Mouse (Mus musculus): ENCODE data around the gene Filip1.

DNA sequence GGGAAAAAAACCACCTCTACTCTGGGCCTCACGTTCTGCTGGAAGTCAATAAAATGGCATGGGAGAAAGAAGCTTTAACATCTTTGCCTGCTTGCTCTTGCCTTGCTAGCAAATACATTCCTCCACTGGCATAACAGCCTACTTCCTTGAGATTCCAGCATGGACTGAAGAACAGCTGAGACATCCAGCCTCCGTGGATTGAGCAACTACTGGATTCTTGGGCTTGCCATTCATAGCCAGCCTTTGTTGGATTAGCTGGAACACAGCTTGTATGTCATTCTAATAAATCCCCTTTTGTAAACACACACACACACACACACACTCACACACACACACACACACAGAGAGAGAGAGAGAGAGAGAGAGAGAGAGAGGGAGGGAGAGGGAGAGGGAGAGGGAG lies 185.6 kb downstream of the Filip1 start:
- TF ChIP-seq CTCF (conservative IDR thresholded peaks at IDR 0.05; ENCODE audit: low read length) (no peak), POU5F1 (IDR thresholded peaks at IDR 0.05; ENCODE audit: borderline replicate concordance, low read length) (no peak)
